Mouse (Mus musculus) embryonic fibroblast, embryonic 13.5 days (primary cell): Measurements from ENCODE around the gene Gm48551. TPM values are rescaled to one million over a fixed set of nuclear protein-coding genes. Genes with fewer than 3 reads are reported as not detected.
A peak's percentile ranks its signal among the peaks of the same experiment; 100 is the strongest.

ENCODE experiments used
- H3K27ac ChIP-seq: 2 replicates; pipeline ENCODE4 v1.5.1; 2012; ENCODE audit warnings: low read length, control low read depth, inconsistent platforms; ENCODE audit not compliant: insufficient read depth
- H3K4me1 ChIP-seq: 2 replicates; pipeline ENCODE4 v1.6.1; 2011; ENCODE audit warnings: low read length; ENCODE audit not compliant: control insufficient read depth, insufficient read depth
- H3K4me3 ChIP-seq: 2 replicates; pipeline ENCODE4 v1.5.1; 2011; ENCODE audit warnings: mild to moderate bottlenecking, control low read depth, low read length; ENCODE audit not compliant: insufficient read depth
- CTCF ChIP-seq: IDR thresholded peaks from 2 replicates; pipeline ENCODE4 v1.5.1; 2011; ENCODE audit warnings: mild to moderate bottlenecking, control low read depth, low read length, moderate library complexity, borderline replicate concordance; ENCODE audit not compliant: insufficient read depth
- POLR2A ChIP-seq: IDR thresholded peaks from 2 replicates; pipeline ENCODE4 v1.6.1; 2011; ENCODE audit warnings: low read depth, mild to moderate bottlenecking, control low read depth, low read length, moderate library complexity
- polyA plus RNA-seq: library from polyadenylated mRNA; stranded (reverse); fragments of >200 nt; gene quantifications from 2 replicates; pipeline ENCODE4 v1.2.4, GENCODE M21; 2011; ENCODE audit warnings: low read depth; ENCODE audit not compliant: missing spikeins, insufficient read length

Gm48551 gene
- polyA plus RNA-seq, 1 experiment = 1.4 TPM

GRCm38 (mm10) chr10:81421797-81422100, 37.5 kb downstream of the Gm48551 start:
- Histone ChIP-seq H3K4me1 (peaks cover 3% of the 10 kb centered on the region), H3K27ac (no peak overlapping the region), H3K4me3 (no peak overlapping the region)
- TF ChIP-seq CTCF (no peak), POLR2A (no peak)

- no peak for TF ChIP-seq POLR2A
- TF ChIP-seq CTCF = no peak
- Histone ChIP-seq H3K4me1 (peaks cover 4% of the 10 kb centered on the region), H3K27ac (no peak overlapping the region), H3K4me3 (no peak overlapping the region)
These were observed 37.9 kb downstream of the Gm48551 start for GRCm38 (mm10) chr10:81422191-81422590.

GRCm38 (mm10) chr10:81422661-81423217, 38.5 kb downstream of the Gm48551 start:
- Histone ChIP-seq H3K27ac (no peak overlapping the region), H3K4me1 (peaks cover 5% of the 10 kb centered on the region)
- no peak for TF ChIP-seq POLR2A

GRCm38 (mm10) chr10:81423476-81424245, 39.4 kb downstream of the Gm48551 start:
- Histone ChIP-seq H3K4me1 (peaks cover 5% of the 10 kb centered on the region; the same call in 1 of the 2 replicates), H3K27ac (no peak overlapping the region), H3K4me3 (peak overlapping the region; percentile 14)

More at GRCm38 (mm10) chr10:81422661-81423217, 38.5 kb downstream of the Gm48551 start:
- H3K4me3 ChIP-seq = no peak overlapping the region

GRCm38 (mm10) chr10:81424246-81425051, 40.2 kb downstream of the Gm48551 start:
- Histone ChIP-seq H3K4me1 (peaks cover 2% of the 10 kb centered on the region; the same call in 1 of the 2 replicates), H3K27ac (peak overlapping the region; percentile 90), H3K4me3 (peak overlapping the region; percentile 73)
- TF ChIP-seq POLR2A (peak; percentile 23), CTCF (no peak)

More at GRCm38 (mm10) chr10:81423476-81424245, 39.4 kb downstream of the Gm48551 start:
- TF ChIP-seq CTCF (no peak), POLR2A (no peak)

GRCm38 (mm10) chr10:81425236-81425850, 41.1 kb downstream of the Gm48551 start:
- TF ChIP-seq CTCF (no peak), POLR2A (peak; percentile 53; the same call in 1 of the 2 replicates)
- H3K4me1 ChIP-seq = peaks cover 2% of the 10 kb centered on the region; the same call in 1 of the 2 replicates
- H3K27ac ChIP-seq = peak overlapping the region; percentile 90
- peak overlapping the region; percentile 73 for H3K4me3 ChIP-seq

GRCm38 (mm10) chr10:81426081-81426671, 41.9 kb downstream of the Gm48551 start:
- Histone ChIP-seq H3K27ac (peak overlapping the region; percentile 90), H3K4me3 (peak overlapping the region; percentile 73), H3K4me1 (peaks cover 2% of the 10 kb centered on the region; the same call in 1 of the 2 replicates)
- TF ChIP-seq CTCF = no peak
- TF ChIP-seq POLR2A = no peak

GRCm38 (mm10) chr10:81426897-81427296, 42.6 kb downstream of the Gm48551 start:
- TF ChIP-seq POLR2A (peak; percentile 67), CTCF (no peak)
- Histone ChIP-seq H3K4me1 (peaks cover 2% of the 10 kb centered on the region; the same call in 1 of the 2 replicates), H3K4me3 (peak overlapping the region; percentile 73), H3K27ac (peak overlapping the region; percentile 90)

- no peak overlapping the region for H3K27ac ChIP-seq
- TF ChIP-seq CTCF = no peak
- no peak for TF ChIP-seq POLR2A
- peak overlapping the region; percentile 73; the same call in 1 of the 2 replicates for H3K4me3 ChIP-seq
- peaks cover 2% of the 10 kb centered on the region; the same call in 1 of the 2 replicates for H3K4me1 ChIP-seq
These were observed 43.1 kb downstream of the Gm48551 start for GRCm38 (mm10) chr10:81427327-81427726.
